Mouse (Mus musculus) ovary, adult 18-20 months (tissue): ENCODE data around the gene Nlrp1a.

ENCODE experiments used
- DNase-seq: peaks from one replicate; pipeline ENCODE4 v3.0.0; 2022; ENCODE audit warnings: low spot score, mixed read lengths

Gene Nlrp1a

GRCm38 (mm10) chr11:71144661-71145060, at the start of gene Nlrp1a:
Gene Nlrp1a (minus strand): TSS chr11:71144704.
- DNase-seq = no peak

GRCm38 (mm10) chr11:71169633-71170032, 25.1 kb upstream of the Nlrp1a start:
- no peak for DNase-seq

- no peak for DNase-seq
Measured at GRCm38 (mm10) chr11:71164139-71164538, 19.6 kb upstream of the Nlrp1a start.

- no peak for DNase-seq
Measured at GRCm38 (mm10) chr11:71159439-71160136, 15.1 kb upstream of the Nlrp1a start.

GRCm38 (mm10) chr11:71155272-71155671, 10.8 kb upstream of the Nlrp1a start:
- no peak for DNase-seq

GRCm38 (mm10) chr11:71142031-71142430, 2.5 kb downstream of the Nlrp1a start:
- DNase-seq = no peak

- no peak for DNase-seq
Measured at GRCm38 (mm10) chr11:71107128-71107527, 37.4 kb downstream of the Nlrp1a start.

GRCm38 (mm10) chr11:71106261-71107021, 38.1 kb downstream of the Nlrp1a start:
- DNase-seq = no peak

- DNase-seq = no peak
Measured at GRCm38 (mm10) chr11:71103931-71104330, 40.6 kb downstream of the Nlrp1a start.

- DNase-seq = no peak
Measured at GRCm38 (mm10) chr11:71076342-71076741, 68.2 kb downstream of the Nlrp1a start.

- DNase-seq = no peak
Measured at GRCm38 (mm10) chr11:71052554-71052953, 92.0 kb downstream of the Nlrp1a start.
